Mouse (Mus musculus) macrophage (primary cell): Measurements from ENCODE around the gene Man2c1. TPM values are rescaled to one million over a fixed set of nuclear protein-coding genes. Genes with fewer than 3 reads are reported as not detected.

Experiments used
- H3K27ac ChIP-seq: fragments of 350-480 bp; formaldehyde crosslinking; 2 replicates; pipeline ENCODE4 v1.9.0; 2021
- H3K36me3 ChIP-seq: fragments of 350-480 bp; formaldehyde crosslinking; 2 replicates; pipeline ENCODE4 v1.9.0; 2021; ENCODE audit errors: inconsistent target
- H3K4me3 ChIP-seq: fragments of 350-480 bp; formaldehyde crosslinking; 2 replicates; pipeline ENCODE4 v1.9.0; 2021; ENCODE audit errors: inconsistent target
- H3K79me2 ChIP-seq: fragments of 350-480 bp; formaldehyde crosslinking; 2 replicates; pipeline ENCODE4 v1.9.0; 2021; ENCODE audit errors: inconsistent target
- WGBS: methylation state at CpG from one replicate; pipeline ENCODE4 v1.1.7; 2026; ENCODE audit warnings: inconsistent platforms; ENCODE audit not compliant: missing documents; 5-methylcytosine and 5-hydroxymethylcytosine counted together
- polyA plus RNA-seq: library from polyadenylated mRNA; stranded (reverse); fragments of 250-400 nt; gene quantifications from 3 replicates; pipeline ENCODE4 v1.2.4, GENCODE M21; 2018; ENCODE audit warnings: inconsistent platforms

The Man2c1 gene
- polyA plus RNA-seq, 1 experiment from 2014 or later, result 26.9 TPM

DNA sequence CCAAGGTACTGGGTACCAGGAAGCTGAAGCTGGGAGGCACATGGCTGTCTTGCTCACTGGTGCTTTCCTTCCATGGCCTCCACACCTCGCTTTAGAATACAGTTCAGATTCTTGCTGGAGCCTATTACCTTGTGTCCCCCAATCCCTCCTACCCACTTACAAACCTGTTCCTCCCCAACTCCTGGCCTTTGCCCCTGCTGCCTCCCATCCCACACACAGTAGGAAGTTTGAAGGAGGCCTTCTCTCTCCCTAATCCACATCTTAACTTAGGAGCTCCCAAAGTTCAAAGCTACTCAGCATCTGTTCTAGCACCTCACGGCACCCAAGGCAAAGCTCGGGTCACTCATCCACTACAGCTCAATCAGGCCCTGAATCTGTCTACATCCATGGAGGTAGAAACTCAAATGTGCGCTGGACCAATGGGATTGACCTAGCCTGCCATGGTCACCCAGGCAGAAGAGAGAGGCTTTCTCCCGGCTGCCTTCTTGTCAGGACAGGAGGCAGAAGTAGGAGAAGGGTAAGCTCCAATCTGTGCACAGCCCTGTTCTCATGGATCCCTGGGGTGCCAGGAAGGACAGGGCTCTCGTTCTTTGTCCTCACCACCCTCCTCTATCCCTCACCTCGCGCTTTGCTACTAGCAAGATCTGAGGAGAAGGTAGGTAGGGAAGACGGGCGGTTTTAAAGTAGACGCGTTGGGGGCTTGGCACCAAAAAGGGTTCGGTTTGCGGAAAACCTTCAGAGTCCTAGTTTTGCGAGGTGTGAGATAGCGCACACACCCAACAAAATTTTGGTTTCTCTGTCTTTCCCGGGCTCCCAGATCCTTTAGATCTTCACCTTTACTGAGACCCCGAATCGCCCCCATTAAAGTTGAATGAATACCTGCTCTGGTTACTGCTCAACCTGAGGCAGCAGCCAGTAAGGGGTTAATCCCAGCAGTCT is 17.0 kb downstream of the Man2c1 start:
- Histone ChIP-seq H3K27ac (peak overlapping the region; percentile 68), H3K79me2 (no peaks in the 10 kb centered on the region), H3K4me3 (peak overlapping the region; percentile 68), H3K36me3 (peaks cover 13% of the 10 kb centered on the region; the same call in 1 of the 2 replicates)
- 8% methylated on average over 19 of the region's 19 CpGs for WGBS

- peaks cover 7% of the 10 kb centered on the region; the same call in 1 of the 2 replicates for H3K36me3 ChIP-seq
- no peaks in the 10 kb centered on the region for H3K79me2 ChIP-seq
- WGBS, result 2% methylated on average over 26 of the region's 27 CpGs
- peak within 1 kb of the TSS; percentile 68 for H3K4me3 ChIP-seq
- H3K27ac ChIP-seq, result peak within 1 kb of the TSS; percentile 68
Measured at GRCm38 (mm10) chr9:57148144-57148878, 17.8 kb downstream of the Man2c1 start, which contains the start of gene Neil1. Gene Neil1 (minus strand): TSS chr9:57148305.

DNA sequence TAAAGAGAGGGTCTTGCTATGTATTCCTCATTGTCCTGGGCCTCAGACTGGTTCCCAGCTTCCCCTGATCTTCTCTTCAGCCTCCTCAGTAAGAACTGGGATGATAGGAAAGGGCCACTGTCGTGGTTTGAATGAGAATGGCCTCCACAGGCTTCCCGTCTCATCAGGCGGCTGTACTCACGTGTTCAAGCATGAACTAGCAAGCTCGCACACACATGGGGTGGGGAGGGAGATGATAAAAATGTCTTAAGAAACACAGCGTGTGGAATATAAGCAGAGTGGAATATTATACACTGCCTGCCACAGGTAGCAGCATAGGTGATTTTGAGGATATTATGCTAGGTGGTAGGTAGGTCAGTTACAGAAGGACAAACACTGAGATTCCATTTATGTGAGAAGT is 18.5 kb downstream of the Man2c1 start:
- Histone ChIP-seq H3K36me3 (peaks cover under 1% of the 10 kb centered on the region; the same call in 1 of the 2 replicates), H3K79me2 (no peaks in the 10 kb centered on the region), H3K4me3 (no peak overlapping the region), H3K27ac (no peak overlapping the region)
- 90% methylated on average over 6 of the region's 6 CpGs for WGBS

GRCm38 (mm10) chr9:57150192-57150591 is 19.7 kb downstream of the Man2c1 start:
- Histone ChIP-seq H3K36me3 (peaks cover 11% of the 10 kb centered on the region; the same call in 1 of the 2 replicates), H3K4me3 (no peak overlapping the region)
- 92% methylated on average over 5 of the region's 5 CpGs for WGBS

DNA sequence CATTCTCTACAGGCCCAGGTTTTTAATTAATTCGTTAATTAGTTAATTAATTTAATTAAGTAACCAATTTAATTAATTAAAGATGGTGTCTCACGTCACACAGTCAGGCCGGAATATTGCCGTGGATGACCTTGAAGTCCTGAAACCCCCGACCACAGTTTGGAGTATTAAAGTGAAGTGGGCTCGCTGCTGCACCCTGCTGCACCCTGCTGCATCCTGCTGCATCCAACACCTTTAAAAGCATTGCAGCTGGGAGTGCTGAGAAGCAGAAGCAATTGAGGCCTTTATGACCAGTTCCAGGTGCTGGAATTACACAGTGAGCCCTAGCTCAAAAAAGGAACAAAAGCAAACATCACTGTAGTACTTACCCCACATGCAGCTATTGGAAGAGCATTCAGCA is 21.8 kb downstream of the Man2c1 start:
- 89% methylated on average over 6 of the region's 6 CpGs for WGBS
- H3K79me2 ChIP-seq, result peaks cover 9% of the 10 kb centered on the region; the same call in 1 of the 2 replicates
- no peak overlapping the region for H3K27ac ChIP-seq
- no peak overlapping the region for H3K4me3 ChIP-seq
- H3K36me3 ChIP-seq, result peaks cover 21% of the 10 kb centered on the region; the same call in 1 of the 2 replicates

More at GRCm38 (mm10) chr9:57150192-57150591, 19.7 kb downstream of the Man2c1 start:
- Histone ChIP-seq H3K79me2 (no peaks in the 10 kb centered on the region), H3K27ac (no peak overlapping the region)

DNA sequence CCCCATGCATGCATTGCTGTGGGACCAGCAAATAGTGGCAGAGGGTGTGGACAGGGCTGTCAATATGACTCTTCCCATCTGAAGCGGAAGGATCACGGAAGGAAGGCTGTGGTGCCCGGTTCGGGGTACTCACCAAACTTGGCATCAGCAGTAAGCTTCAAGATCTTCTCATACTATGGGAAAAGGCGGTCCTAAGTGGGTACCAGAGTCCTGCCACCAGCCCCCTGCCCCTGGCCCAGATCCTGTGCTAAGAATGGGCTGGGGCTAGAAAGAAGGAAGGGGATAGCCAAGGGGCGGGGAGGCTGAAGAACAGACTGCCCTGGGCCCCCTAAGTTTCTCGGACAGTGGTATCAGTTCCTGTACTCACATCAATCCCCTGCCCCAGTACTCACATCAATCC is 25.9 kb downstream of the Man2c1 start:
- H3K4me3 ChIP-seq, result no peak overlapping the region
- peaks cover 15% of the 10 kb centered on the region; the same call in 1 of the 2 replicates for H3K79me2 ChIP-seq
- peaks cover 21% of the 10 kb centered on the region; the same call in 1 of the 2 replicates for H3K36me3 ChIP-seq
- 95% methylated on average over 6 of the region's 7 CpGs for WGBS
- no peak overlapping the region for H3K27ac ChIP-seq

DNA sequence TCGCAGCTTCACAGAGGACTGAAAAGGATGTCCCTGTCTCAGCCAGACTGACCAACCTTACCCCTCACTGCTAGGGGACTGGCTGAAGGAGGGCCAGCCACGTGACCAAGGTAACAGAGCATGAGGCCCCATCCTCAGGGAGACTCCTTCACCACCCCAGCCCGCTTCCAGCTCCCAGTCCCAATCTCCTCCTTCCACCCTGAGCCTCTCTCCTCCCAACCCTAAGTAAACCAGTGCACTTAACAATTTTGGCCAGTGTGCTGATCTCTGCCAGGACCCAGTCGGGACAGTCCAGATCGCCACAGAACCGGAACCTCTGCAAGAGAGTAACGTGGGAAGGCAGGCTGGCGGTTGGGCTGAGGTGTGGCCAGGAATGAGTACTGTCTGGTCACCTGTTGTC is 26.3 kb downstream of the Man2c1 start:
- WGBS, result 93% methylated on average over 8 of the region's 8 CpGs
- peak overlapping the region; percentile 81; the same call in 1 of the 2 replicates for H3K4me3 ChIP-seq
- peaks cover 15% of the 10 kb centered on the region; the same call in 1 of the 2 replicates for H3K79me2 ChIP-seq
- peak overlapping the region; percentile 89 for H3K27ac ChIP-seq
- peaks cover 21% of the 10 kb centered on the region; the same call in 1 of the 2 replicates for H3K36me3 ChIP-seq

DNA sequence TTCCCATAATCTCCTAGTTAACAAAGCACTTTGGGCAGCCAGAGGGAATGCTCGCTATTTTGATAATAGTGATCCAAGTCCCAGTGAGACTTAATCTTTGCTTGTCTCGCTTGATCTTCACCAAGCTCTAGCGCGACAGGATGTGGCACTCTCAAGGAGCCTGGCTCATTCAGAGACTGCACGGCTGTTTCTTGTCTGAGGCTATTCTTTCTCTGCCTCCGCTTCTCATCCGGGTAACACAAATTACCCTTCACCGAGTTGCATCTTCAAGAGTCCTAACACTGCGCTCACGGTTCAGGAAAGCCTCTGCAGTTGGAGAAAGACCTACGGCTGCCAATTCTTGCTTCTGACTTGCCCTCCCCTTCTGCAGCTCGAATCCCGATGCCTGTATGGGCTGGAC is 27.0 kb downstream of the Man2c1 start:
- WGBS, result 44% methylated on average over 13 of the region's 13 CpGs
- Histone ChIP-seq H3K79me2 (peaks cover 15% of the 10 kb centered on the region; the same call in 1 of the 2 replicates), H3K4me3 (peak overlapping the region; percentile 81), H3K27ac (peak overlapping the region; percentile 89), H3K36me3 (peaks cover 21% of the 10 kb centered on the region; the same call in 1 of the 2 replicates)

- Histone ChIP-seq H3K79me2 (peaks cover 15% of the 10 kb centered on the region; the same call in 1 of the 2 replicates), H3K27ac (peak within 1 kb of the TSS; percentile 89), H3K4me3 (peak within 1 kb of the TSS; percentile 81), H3K36me3 (peaks cover 21% of the 10 kb centered on the region; the same call in 1 of the 2 replicates)
- under 1% methylated on average over 24 of the region's 24 CpGs for WGBS
Measured at GRCm38 (mm10) chr9:57158013-57158470, 27.6 kb downstream of the Man2c1 start, which contains the start of gene Commd4. Gene Commd4 (minus strand): TSS chr9:57158331.

DNA sequence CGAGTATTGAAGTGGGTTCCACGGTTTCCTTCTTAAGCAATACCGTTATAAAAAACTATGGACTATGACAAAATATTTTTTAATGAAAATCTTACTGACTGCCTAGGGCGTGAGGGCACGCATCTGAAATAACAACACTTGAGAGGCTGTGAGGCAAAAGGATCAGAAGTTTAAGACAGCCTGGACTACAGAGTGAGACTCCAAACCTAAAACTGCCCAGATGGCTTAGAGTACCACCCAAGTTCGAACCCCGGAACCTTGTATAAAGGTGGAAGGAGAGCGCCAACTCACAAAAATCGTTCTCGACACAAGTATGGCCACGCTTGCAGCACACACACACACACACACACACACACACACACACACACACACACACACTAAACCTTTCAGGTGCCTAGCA is 28.0 kb downstream of the Man2c1 start:
- Histone ChIP-seq H3K4me3 (peak overlapping the region; percentile 81), H3K27ac (peak overlapping the region; percentile 89), H3K79me2 (peaks cover 15% of the 10 kb centered on the region; the same call in 1 of the 2 replicates), H3K36me3 (peaks cover 21% of the 10 kb centered on the region; the same call in 1 of the 2 replicates)
- 24% methylated on average over 8 of the region's 11 CpGs for WGBS

GRCm38 (mm10) chr9:57162496-57162895 is 32.0 kb downstream of the Man2c1 start:
- Histone ChIP-seq H3K79me2 (peaks cover 4% of the 10 kb centered on the region; the same call in 1 of the 2 replicates), H3K36me3 (no peaks in the 10 kb centered on the region), H3K27ac (no peak overlapping the region), H3K4me3 (no peak overlapping the region)
- WGBS, result 11% methylated on average over 3 of the region's 3 CpGs

DNA sequence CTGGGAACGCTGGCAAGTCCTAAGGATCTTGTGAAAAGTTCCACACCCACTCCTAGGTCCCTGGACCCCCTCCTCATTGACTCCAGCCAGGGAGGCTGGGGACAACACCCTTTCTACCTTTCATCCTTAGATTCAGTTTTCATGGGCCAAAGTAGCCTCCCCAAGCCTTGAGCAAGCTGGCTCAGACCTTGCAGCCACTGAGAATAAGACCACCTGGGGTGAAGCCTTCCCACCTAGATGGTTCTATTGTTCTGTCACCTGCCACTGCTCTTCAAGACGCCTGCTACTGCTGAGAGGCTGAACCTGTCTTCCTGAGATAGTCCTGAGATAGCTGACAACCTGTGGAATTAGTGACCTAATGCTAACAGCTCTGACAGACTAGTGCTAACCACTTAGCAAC is 32.6 kb downstream of the Man2c1 start:
- H3K27ac ChIP-seq, result no peak overlapping the region
- 77% methylated on average over 2 of the region's 2 CpGs for WGBS
- H3K36me3 ChIP-seq, result no peaks in the 10 kb centered on the region
- H3K79me2 ChIP-seq, result no peaks in the 10 kb centered on the region
- no peak overlapping the region for H3K4me3 ChIP-seq

GRCm38 (mm10) chr9:57166173-57166572 is 35.7 kb downstream of the Man2c1 start:
- Histone ChIP-seq H3K4me3 (no peak overlapping the region), H3K79me2 (no peaks in the 10 kb centered on the region), H3K36me3 (no peaks in the 10 kb centered on the region), H3K27ac (no peak overlapping the region)
- 100% methylated on average over 2 of the region's 2 CpGs for WGBS

GRCm38 (mm10) chr9:57168411-57168810 is 37.9 kb downstream of the Man2c1 start:
- H3K79me2 ChIP-seq, result no peaks in the 10 kb centered on the region
- H3K4me3 ChIP-seq, result no peak overlapping the region
- H3K27ac ChIP-seq, result no peak overlapping the region
- no peaks in the 10 kb centered on the region for H3K36me3 ChIP-seq
- 65% methylated on average over 5 of the region's 5 CpGs for WGBS
